Mouse (Mus musculus) liver, embryonic 14.5 days (tissue): Measurements from ENCODE around the gene Sdcbp2.

ENCODE experiments used
- CTCF ChIP-seq: IDR thresholded peaks from 2 replicates; pipeline ENCODE4 v1.5.1; 2016; ENCODE audit warnings: antibody characterized with exemption, low read depth, control low read depth
- EP300 ChIP-seq: IDR thresholded peaks from 2 replicates; pipeline ENCODE4 v1.6.1; 2016; ENCODE audit warnings: antibody characterized with exemption, low read depth

DNA sequence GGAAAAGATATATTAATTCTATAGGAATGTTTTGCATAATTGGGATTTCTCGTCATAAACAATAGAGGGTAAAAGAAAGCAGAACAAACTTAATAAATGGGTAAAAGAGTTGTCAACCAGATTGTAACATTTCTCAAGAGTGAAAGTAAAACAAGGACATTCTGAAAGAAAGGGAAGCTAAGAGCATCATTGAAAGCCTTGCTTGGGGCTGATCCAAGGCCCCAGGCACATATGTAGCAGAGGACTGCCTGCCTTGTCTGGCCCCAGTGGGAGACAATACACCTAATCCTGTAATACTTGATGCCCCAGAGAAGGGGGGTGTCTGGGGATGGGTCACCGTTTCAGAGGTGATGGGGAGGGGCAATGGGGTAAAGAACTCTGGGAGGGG lies 63.6 kb downstream of the Sdcbp2 start:
- no peak for TF ChIP-seq CTCF
- TF ChIP-seq EP300 = no peak
